Mouse (Mus musculus) CH12.LX (cell line): ENCODE measurements around the gene Fyco1. TPM values are rescaled to one million over a fixed set of nuclear protein-coding genes. Genes with fewer than 3 reads are reported as not detected.

Experiments
- DNase-seq: peaks from one replicate; pipeline ENCODE4 v3.0.0-alpha.2; 2013; ENCODE audit errors: extremely low read depth
- H3K27ac ChIP-seq: 2 replicates; pipeline ENCODE4 v1.5.1; 2012; ENCODE audit warnings: low read depth, mild to moderate bottlenecking, control low read depth, moderate library complexity; ENCODE audit not compliant: insufficient read depth
- H3K27me3 ChIP-seq: replicated peaks from 2 replicates; pipeline ENCODE3; 2012; ENCODE audit warnings: inconsistent platforms
- H3K36me3 ChIP-seq, 2 experiments: replicated peaks in 1 of 2; 2 replicates each; pipeline versions ENCODE3 to v1.6.1; 2012; ENCODE audit warnings: inconsistent platforms in 1 of 2, low read length in 1 of 2, mild to moderate bottlenecking in 1 of 2, mixed read lengths in 1 of 2, moderate library complexity in 1 of 2; ENCODE audit not compliant: control insufficient read depth in 1 of 2, insufficient read depth in 1 of 2
- H3K4me1 ChIP-seq, 2 experiments: 2 replicates each; pipeline ENCODE4 v1.6.1; 2012; ENCODE audit warnings: inconsistent platforms in 1 of 2, moderate library complexity in 1 of 2; ENCODE audit not compliant: insufficient read depth in 2 of 2, control insufficient read depth in 1 of 2
- H3K4me2 ChIP-seq: 2 replicates; pipeline ENCODE4 v1.6.1; 2012; ENCODE audit warnings: low read depth, mild to moderate bottlenecking, control low read depth; ENCODE audit not compliant: poor library complexity, insufficient read depth, severe bottlenecking
- H3K4me3 ChIP-seq, 3 experiments: fragments of 150-350 bp in 1 of 3; sonication (generic) in 1 of 3; replicated peaks in 1 of 3; 2 replicates each; pipeline versions ENCODE3 to v1.5.1; 2011 to 2012; ENCODE audit warnings: low read depth in 2 of 3, low read length in 2 of 3, mild to moderate bottlenecking in 2 of 3, moderate library complexity in 2 of 3, control low read depth in 1 of 3, improper control_type of control experiment in 1 of 3, inconsistent platforms in 1 of 3, mixed read lengths in 1 of 3; ENCODE audit not compliant: poor library complexity in 1 of 3
- H3K79me2 ChIP-seq: replicated peaks from 2 replicates; pipeline ENCODE4 v1.6.1; 2012; ENCODE audit warnings: mild to moderate bottlenecking, moderate library complexity; ENCODE audit not compliant: control insufficient read depth, poor library complexity, insufficient read depth, severe bottlenecking; ENCODE audit errors: extremely low read depth
- H3K9ac ChIP-seq: 2 replicates; pipeline ENCODE4 v1.6.1; 2012; ENCODE audit warnings: low read depth, mild to moderate bottlenecking, control low read depth, moderate library complexity; ENCODE audit not compliant: insufficient read depth
- H3K9me3 ChIP-seq: replicated peaks from 2 replicates; pipeline ENCODE3; 2012; ENCODE audit warnings: low read length, inconsistent platforms, mixed read lengths
- BHLHE40 ChIP-seq: IDR thresholded peaks from 2 replicates; pipeline ENCODE4 v1.6.1; 2011; ENCODE audit warnings: mild to moderate bottlenecking, low read depth, low read length, improper control_type of control experiment
- CHD1 ChIP-seq: IDR thresholded peaks from 2 replicates; pipeline ENCODE4 v1.6.1; 2012; ENCODE audit warnings: low read depth, low read length, improper control_type of control experiment, inconsistent platforms
- EP300 ChIP-seq: IDR thresholded peaks from 2 replicates; pipeline ENCODE4 v1.6.1; 2011; ENCODE audit warnings: low read length, improper control_type of control experiment
- ETS1 ChIP-seq: conservative IDR thresholded peaks from 2 replicates; pipeline ENCODE4 v1.6.1; 2012; ENCODE audit warnings: low read depth, mild to moderate bottlenecking, inconsistent platforms, low read length, improper control_type of control experiment, moderate library complexity
- IRF4 ChIP-seq: IDR thresholded peaks from 2 replicates; pipeline ENCODE4 v1.6.1; 2014; ENCODE audit warnings: low read depth, mild to moderate bottlenecking, inconsistent platforms, low read length, improper control_type of control experiment
- JUN ChIP-seq: IDR thresholded peaks from 2 replicates; pipeline ENCODE4 v1.6.1; 2011; ENCODE audit warnings: low read depth, mild to moderate bottlenecking, low read length, improper control_type of control experiment, moderate library complexity; ENCODE audit not compliant: insufficient read depth
- JUND ChIP-seq: conservative IDR thresholded peaks from 2 replicates; pipeline ENCODE4 v1.6.1; 2011; ENCODE audit warnings: low read depth, low read length, improper control_type of control experiment
- MAFK ChIP-seq: IDR thresholded peaks from 2 replicates; pipeline ENCODE4 v1.6.1; 2011; ENCODE audit warnings: low read length, improper control_type of control experiment; ENCODE audit not compliant: insufficient replicate concordance
- MXI1 ChIP-seq: IDR thresholded peaks from 2 replicates; pipeline ENCODE4 v1.6.1; 2011; ENCODE audit warnings: mild to moderate bottlenecking, low read depth, low read length, improper control_type of control experiment
- NELFE ChIP-seq: IDR thresholded peaks from 2 replicates; pipeline ENCODE4 v1.6.1; 2011; ENCODE audit warnings: low read depth, low read length, improper control_type of control experiment
- POLR2A ChIP-seq: IDR thresholded peaks from 2 replicates; pipeline ENCODE4 v1.6.1; 2011; ENCODE audit warnings: low read depth, mild to moderate bottlenecking, improper control_type of control experiment, low read length
- RCOR1 ChIP-seq: conservative IDR thresholded peaks from 2 replicates; pipeline ENCODE4 v1.6.1; 2012; ENCODE audit warnings: low read depth, mild to moderate bottlenecking, inconsistent platforms, low read length, improper control_type of control experiment
- TBP ChIP-seq: conservative IDR thresholded peaks from 2 replicates; pipeline ENCODE4 v1.6.1; 2011; ENCODE audit warnings: low read depth, low read length, improper control_type of control experiment
- TCF12 ChIP-seq: IDR thresholded peaks from 2 replicates; pipeline ENCODE4 v1.6.1; 2014; ENCODE audit warnings: low read depth, mild to moderate bottlenecking, inconsistent platforms, low read length, improper control_type of control experiment
- ZC3H11A ChIP-seq: IDR thresholded peaks from 2 replicates; pipeline ENCODE4 v1.6.1; 2012; ENCODE audit warnings: low read depth, mild to moderate bottlenecking, inconsistent platforms, low read length, improper control_type of control experiment
- dilution Hi-C: fragments of 300-500 bp; cut with MboI; formaldehyde crosslinking; loops from 2 replicates; pipeline ENCODE4 v1.14.3; 2020; ENCODE audit warnings: low sequenced_read_pairs; ENCODE audit not compliant: extremely low pct_unique_long_range_greater_than_20kb, extremely low pct_ligation_motif_present
- in situ Hi-C: fragments of 300-500 bp; cut with MboI; formaldehyde crosslinking; loops from 3 replicates; pipeline ENCODE4 v1.14.3; 2019; ENCODE audit warnings: low sequenced_read_pairs, low pct_ligation_motif_present, low pct_unique_long_range_greater_than_20kb, mixed read lengths
- polyA plus RNA-seq: library from polyadenylated mRNA; unstranded; fragments of >175 nt; gene quantifications from 2 replicates; pipeline ENCODE4 v1.2.1, GENCODE M21; 2012; ENCODE audit warnings: low read depth; ENCODE audit not compliant: insufficient read length
- total RNA-seq, 2 experiments: library from RNA; depleted of rRNA; stranded (reverse); fragments of 300-350 nt in 1 of 2; fragments of >200 nt in 1 of 2; gene quantifications; 2 replicates each; pipeline ENCODE4 v1.2.3; 2012 to 2014

The Fyco1 gene
- total and polyA plus RNA-seq, 3 experiments: 2.1 to 10.2 (median 6.0) TPM

GRCm38 (mm10) chr9:123740799-123741198 lies 110.9 kb downstream of the Fyco1 start:
- no peaks in the 10 kb centered on the region for H3K27me3 ChIP-seq
- dilution Hi-C loops: no loop called here

More at GRCm38 (mm10) chr9:123740799-123741198, 110.9 kb downstream of the Fyco1 start:
- Histone ChIP-seq H3K79me2 (no peaks in the 10 kb centered on the region), H3K9ac (no peak overlapping the region), H3K36me3 (no peaks in the 10 kb centered on the region), H3K9me3 (no peaks in the 10 kb centered on the region), H3K27ac (no peak overlapping the region), H3K4me2 (no peak overlapping the region), H3K4me1 (peaks cover 4 to 9% of the 10 kb centered on the region in 2 experiments; a peak in 3 of 4 replicates), H3K4me3 (no peak overlapping the region)
- no peak for TF ChIP-seq MXI1
- TF ChIP-seq ZC3H11A: no peak
- peak; percentile 94 for TF ChIP-seq IRF4
- TF ChIP-seq POLR2A: no peak
- peak; percentile 77 for TF ChIP-seq RCOR1
- no peak for TF ChIP-seq NELFE
- peak; percentile 91 for TF ChIP-seq JUND
- 0 out of 2 replicates have a peak, but pooled peaks have one; percentile 33 for TF ChIP-seq TCF12
- TF ChIP-seq CHD1: no peak
- peak; percentile 76 for TF ChIP-seq EP300
- TF ChIP-seq JUN: peak; percentile 70
- TF ChIP-seq TBP: no peak
- peak; percentile 66 for TF ChIP-seq MAFK
- TF ChIP-seq ETS1: peak; percentile 73
- peak; percentile 97 for TF ChIP-seq BHLHE40
- DNase-seq: peak; percentile 49
- in situ Hi-C loops: no loop called here

Other genes starting within 250 kb of the Fyco1 start
- 0.42 and 0.55 TPM in 2 replicates for gene Slc6a20b, start 219.3 kb downstream of the Fyco1 start, total RNA-seq (2012; rRNA removed)
- not detected in 2 replicates for gene Slc6a20b, start 219.3 kb downstream of the Fyco1 start, total RNA-seq (2014; rRNA removed)
- gene Slc6a20b, start 219.3 kb downstream of the Fyco1 start, polyA plus RNA-seq: not detected in 2 replicates
- 0.04 TPM in 2 replicates for gene Ccr9, start 173.5 kb downstream of the Fyco1 start, total RNA-seq (2012; rRNA removed)
- gene Ccr9, start 173.5 kb downstream of the Fyco1 start, total RNA-seq (2014; rRNA removed): not detected in 2 replicates
- 0.09 and 0.10 TPM in 2 replicates for gene Ccr9, start 173.5 kb downstream of the Fyco1 start, polyA plus RNA-seq
- gene Slc6a20a, start 173.0 kb downstream of the Fyco1 start, total RNA-seq (2012; rRNA removed): not detected in 2 replicates
- gene Slc6a20a, start 173.0 kb downstream of the Fyco1 start, total RNA-seq (2014; rRNA removed): not detected in 2 replicates
- not detected in 2 replicates for gene Slc6a20a, start 173.0 kb downstream of the Fyco1 start, polyA plus RNA-seq
- gene Lztfl1, start 134.2 kb downstream of the Fyco1 start, total RNA-seq (2012; rRNA removed): 17.6 and 17.8 TPM in 2 replicates
- gene Lztfl1, start 134.2 kb downstream of the Fyco1 start, total RNA-seq (2014; rRNA removed): 25.6 and 35.7 TPM in 2 replicates
- gene Lztfl1, start 134.2 kb downstream of the Fyco1 start, polyA plus RNA-seq: 28.3 and 36.7 TPM in 2 replicates
- gene Cxcr6, start 45.4 kb downstream of the Fyco1 start, total RNA-seq (2012; rRNA removed): 0.08 and 0.34 TPM in 2 replicates
- gene Cxcr6, start 45.4 kb downstream of the Fyco1 start, total RNA-seq (2014; rRNA removed): 1.4 and 1.5 TPM in 2 replicates
- 0.80 and 1.0 TPM in 2 replicates for gene Cxcr6, start 45.4 kb downstream of the Fyco1 start, polyA plus RNA-seq
- gene Xcr1, start 10.1 kb upstream of the Fyco1 start, total RNA-seq (2012; rRNA removed): 0.92 and 1.9 TPM in 2 replicates
- gene Xcr1, start 10.1 kb upstream of the Fyco1 start, total RNA-seq (2014; rRNA removed): 0.53 and 0.62 TPM in 2 replicates
- gene Xcr1, start 10.1 kb upstream of the Fyco1 start, polyA plus RNA-seq: 0.56 and 0.57 TPM in 2 replicates
- gene Ccr1, start 116.8 kb upstream of the Fyco1 start, total RNA-seq (2012; rRNA removed): 1.6 TPM in 2 replicates
- gene Ccr1, start 116.8 kb upstream of the Fyco1 start, total RNA-seq (2014; rRNA removed): 4.9 and 5.8 TPM in 2 replicates
- 1.2 and 1.6 TPM in 2 replicates for gene Ccr1, start 116.8 kb upstream of the Fyco1 start, polyA plus RNA-seq
- gene Ccr1l1, start 126.5 kb upstream of the Fyco1 start, total RNA-seq (2012; rRNA removed): 0.08 and 0.25 TPM in 2 replicates
- gene Ccr1l1, start 126.5 kb upstream of the Fyco1 start, total RNA-seq (2014; rRNA removed): not detected in 2 replicates
- gene Ccr1l1, start 126.5 kb upstream of the Fyco1 start, polyA plus RNA-seq: not detected in 2 replicates
- gene Ccr3, start 170.1 kb upstream of the Fyco1 start, total RNA-seq (2012; rRNA removed): 0.04 TPM in 1 of 2 replicates, not detected in the other
- not detected in 2 replicates for gene Ccr3, start 170.1 kb upstream of the Fyco1 start, total RNA-seq (2014; rRNA removed)
- not detected in 2 replicates for gene Ccr3, start 170.1 kb upstream of the Fyco1 start, polyA plus RNA-seq